Mouse (Mus musculus): Measurements from ENCODE around the gene Fbxl3.

- TF ChIP-seq CTCF (IDR thresholded peaks at IDR 0.05; ENCODE audit: control insufficient read depth, insufficient read depth, insufficient read length) (no peak), MAX (IDR thresholded peaks at IDR 0.05) (no peak), CEBPB (IDR thresholded peaks at IDR 0.05; ENCODE audit: low read depth) (no peak), USF1 (IDR thresholded peaks at IDR 0.05; ENCODE audit: low read depth) (no peak), MYOD1 (IDR thresholded peaks at IDR 0.05; ENCODE audit: control insufficient read depth, insufficient read length, low read depth) (no peak), MYOG (IDR thresholded peaks at IDR 0.05; ENCODE audit: control insufficient read depth, extremely low read depth, insufficient read length) (no peak), FOSL1 (IDR thresholded peaks at IDR 0.05; ENCODE audit: insufficient read depth, low read length, poor library complexity, severe bottlenecking) (no peak)
Measured at GRCm38 (mm10) chr14:103106301-103106700, 6.9 kb upstream of the Fbxl3 start.

Measured in C2C12 (cell line).